Mouse (Mus musculus) CH12.LX (cell line): ENCODE data around the gene Angptl8. TPM values are rescaled to one million over a fixed set of nuclear protein-coding genes. Genes with fewer than 3 reads are reported as not detected.

ENCODE experiments used
- DNase-seq: peaks from one replicate; pipeline ENCODE4 v3.0.0-alpha.2; 2013; ENCODE audit errors: extremely low read depth
- H3K27ac ChIP-seq: 2 replicates; pipeline ENCODE4 v1.5.1; 2012; ENCODE audit warnings: low read depth, mild to moderate bottlenecking, control low read depth, moderate library complexity; ENCODE audit not compliant: insufficient read depth
- H3K27me3 ChIP-seq: replicated peaks from 2 replicates; pipeline ENCODE3; 2012; ENCODE audit warnings: inconsistent platforms
- H3K36me3 ChIP-seq, 2 experiments: replicated peaks in 1 of 2; 2 replicates each; pipeline versions ENCODE3 to v1.6.1; 2012; ENCODE audit warnings: inconsistent platforms in 1 of 2, low read length in 1 of 2, mild to moderate bottlenecking in 1 of 2, mixed read lengths in 1 of 2, moderate library complexity in 1 of 2; ENCODE audit not compliant: control insufficient read depth in 1 of 2, insufficient read depth in 1 of 2
- H3K4me1 ChIP-seq, 2 experiments: 2 replicates each; pipeline ENCODE4 v1.6.1; 2012; ENCODE audit warnings: inconsistent platforms in 1 of 2, moderate library complexity in 1 of 2; ENCODE audit not compliant: insufficient read depth in 2 of 2, control insufficient read depth in 1 of 2
- H3K4me2 ChIP-seq: 2 replicates; pipeline ENCODE4 v1.6.1; 2012; ENCODE audit warnings: low read depth, mild to moderate bottlenecking, control low read depth; ENCODE audit not compliant: poor library complexity, insufficient read depth, severe bottlenecking
- H3K4me3 ChIP-seq, 3 experiments: fragments of 150-350 bp in 1 of 3; sonication (generic) in 1 of 3; replicated peaks in 1 of 3; 2 replicates each; pipeline versions ENCODE3 to v1.5.1; 2011 to 2012; ENCODE audit warnings: low read depth in 2 of 3, low read length in 2 of 3, mild to moderate bottlenecking in 2 of 3, moderate library complexity in 2 of 3, control low read depth in 1 of 3, improper control_type of control experiment in 1 of 3, inconsistent platforms in 1 of 3, mixed read lengths in 1 of 3; ENCODE audit not compliant: poor library complexity in 1 of 3
- H3K79me2 ChIP-seq: replicated peaks from 2 replicates; pipeline ENCODE4 v1.6.1; 2012; ENCODE audit warnings: mild to moderate bottlenecking, moderate library complexity; ENCODE audit not compliant: control insufficient read depth, poor library complexity, insufficient read depth, severe bottlenecking; ENCODE audit errors: extremely low read depth
- H3K9ac ChIP-seq: 2 replicates; pipeline ENCODE4 v1.6.1; 2012; ENCODE audit warnings: low read depth, mild to moderate bottlenecking, control low read depth, moderate library complexity; ENCODE audit not compliant: insufficient read depth
- H3K9me3 ChIP-seq: replicated peaks from 2 replicates; pipeline ENCODE3; 2012; ENCODE audit warnings: low read length, inconsistent platforms, mixed read lengths
- CHD1 ChIP-seq: IDR thresholded peaks from 2 replicates; pipeline ENCODE4 v1.6.1; 2012; ENCODE audit warnings: low read depth, low read length, improper control_type of control experiment, inconsistent platforms
- EP300 ChIP-seq: IDR thresholded peaks from 2 replicates; pipeline ENCODE4 v1.6.1; 2011; ENCODE audit warnings: low read length, improper control_type of control experiment
- ETS1 ChIP-seq: conservative IDR thresholded peaks from 2 replicates; pipeline ENCODE4 v1.6.1; 2012; ENCODE audit warnings: low read depth, mild to moderate bottlenecking, inconsistent platforms, low read length, improper control_type of control experiment, moderate library complexity
- GABPA ChIP-seq: IDR thresholded peaks from 2 replicates; pipeline ENCODE4 v1.6.1; 2012; ENCODE audit warnings: low read depth, low read length, improper control_type of control experiment, inconsistent platforms; ENCODE audit not compliant: insufficient replicate concordance
- HCFC1 ChIP-seq: IDR thresholded peaks from 2 replicates; pipeline ENCODE4 v1.6.1; 2012; ENCODE audit warnings: low read depth, mild to moderate bottlenecking, inconsistent platforms, low read length, improper control_type of control experiment
- IRF4 ChIP-seq: IDR thresholded peaks from 2 replicates; pipeline ENCODE4 v1.6.1; 2014; ENCODE audit warnings: low read depth, mild to moderate bottlenecking, inconsistent platforms, low read length, improper control_type of control experiment
- JUND ChIP-seq: conservative IDR thresholded peaks from 2 replicates; pipeline ENCODE4 v1.6.1; 2011; ENCODE audit warnings: low read depth, low read length, improper control_type of control experiment
- MAFK ChIP-seq: IDR thresholded peaks from 2 replicates; pipeline ENCODE4 v1.6.1; 2011; ENCODE audit warnings: low read length, improper control_type of control experiment; ENCODE audit not compliant: insufficient replicate concordance
- MAZ ChIP-seq: IDR thresholded peaks from 2 replicates; pipeline ENCODE4 v1.6.1; 2012; ENCODE audit warnings: low read depth, mild to moderate bottlenecking, inconsistent platforms, low read length, improper control_type of control experiment, moderate library complexity
- MXI1 ChIP-seq: IDR thresholded peaks from 2 replicates; pipeline ENCODE4 v1.6.1; 2011; ENCODE audit warnings: mild to moderate bottlenecking, low read depth, low read length, improper control_type of control experiment
- MYC ChIP-seq: IDR thresholded peaks from 2 replicates; pipeline ENCODE4 v1.6.1; 2011; ENCODE audit warnings: low read depth, mild to moderate bottlenecking, improper control_type of control experiment, low read length
- NRF1 ChIP-seq: IDR thresholded peaks from 2 replicates; pipeline ENCODE4 v1.6.1; 2014; ENCODE audit warnings: low read depth, mild to moderate bottlenecking, inconsistent platforms, low read length, improper control_type of control experiment, moderate library complexity
- PAX5 ChIP-seq: IDR thresholded peaks from 2 replicates; pipeline ENCODE4 v1.6.1; 2012; ENCODE audit warnings: low read length, inconsistent platforms, mixed read lengths
- POLR2A ChIP-seq: IDR thresholded peaks from 2 replicates; pipeline ENCODE4 v1.6.1; 2011; ENCODE audit warnings: low read depth, mild to moderate bottlenecking, improper control_type of control experiment, low read length
- POLR2AphosphoS2 ChIP-seq: IDR thresholded peaks from 2 replicates; pipeline ENCODE4 v1.6.1; 2011; ENCODE audit warnings: low read depth, low read length, improper control_type of control experiment
- RAD21 ChIP-seq: IDR thresholded peaks from 2 replicates; pipeline ENCODE4 v1.6.1; 2011; ENCODE audit warnings: low read depth, mild to moderate bottlenecking, low read length, improper control_type of control experiment, moderate library complexity
- SIN3A ChIP-seq: IDR thresholded peaks from 2 replicates; pipeline ENCODE4 v1.6.1; 2012; ENCODE audit warnings: low read length, improper control_type of control experiment, inconsistent platforms
- SMC3 ChIP-seq: IDR thresholded peaks from 2 replicates; pipeline ENCODE4 v1.6.1; 2011; ENCODE audit warnings: low read depth, low read length, improper control_type of control experiment
- TBP ChIP-seq: conservative IDR thresholded peaks from 2 replicates; pipeline ENCODE4 v1.6.1; 2011; ENCODE audit warnings: low read depth, low read length, improper control_type of control experiment
- UBTF ChIP-seq: IDR thresholded peaks from 2 replicates; pipeline ENCODE4 v1.6.1; 2012; ENCODE audit warnings: low read depth, mild to moderate bottlenecking, inconsistent platforms, low read length, improper control_type of control experiment, moderate library complexity
- USF1 ChIP-seq: IDR thresholded peaks from 2 replicates; pipeline ENCODE4 v1.6.1; 2014; ENCODE audit warnings: low read depth, mild to moderate bottlenecking, inconsistent platforms, low read length, improper control_type of control experiment
- ZC3H11A ChIP-seq: IDR thresholded peaks from 2 replicates; pipeline ENCODE4 v1.6.1; 2012; ENCODE audit warnings: low read depth, mild to moderate bottlenecking, inconsistent platforms, low read length, improper control_type of control experiment
- ZKSCAN1 ChIP-seq: IDR thresholded peaks from 2 replicates; pipeline ENCODE4 v1.6.1; 2012; ENCODE audit warnings: low read depth, inconsistent platforms, low read length, improper control_type of control experiment, borderline replicate concordance
- ZMIZ1 ChIP-seq: IDR thresholded peaks from 2 replicates; pipeline ENCODE4 v1.6.1; 2012; ENCODE audit warnings: low read depth, mild to moderate bottlenecking, inconsistent platforms, low read length, improper control_type of control experiment
- dilution Hi-C: fragments of 300-500 bp; cut with MboI; formaldehyde crosslinking; loops from 2 replicates; pipeline ENCODE4 v1.14.3; 2020; ENCODE audit warnings: low sequenced_read_pairs; ENCODE audit not compliant: extremely low pct_unique_long_range_greater_than_20kb, extremely low pct_ligation_motif_present
- in situ Hi-C: fragments of 300-500 bp; cut with MboI; formaldehyde crosslinking; loops from 3 replicates; pipeline ENCODE4 v1.14.3; 2019; ENCODE audit warnings: low sequenced_read_pairs, low pct_ligation_motif_present, low pct_unique_long_range_greater_than_20kb, mixed read lengths
- polyA plus RNA-seq: library from polyadenylated mRNA; unstranded; fragments of >175 nt; gene quantifications from 2 replicates; pipeline ENCODE4 v1.2.1, GENCODE M21; 2012; ENCODE audit warnings: low read depth; ENCODE audit not compliant: insufficient read length
- total RNA-seq, 2 experiments: library from RNA; depleted of rRNA; stranded (reverse); fragments of 300-350 nt in 1 of 2; fragments of >200 nt in 1 of 2; gene quantifications; 2 replicates each; pipeline ENCODE4 v1.2.3; 2012 to 2014

Gene Angptl8
- total and polyA plus RNA-seq, 3 experiments = not detected

GRCm38 (mm10) chr9:21846755-21847341 lies 11.5 kb downstream of the Angptl8 start:
- Histone ChIP-seq H3K27ac (no peak overlapping the region), H3K4me3 (no peak overlapping the region), H3K9ac (no peak overlapping the region), H3K27me3 (peaks cover 6% of the 10 kb centered on the region), H3K9me3 (no peaks in the 10 kb centered on the region), H3K79me2 (no peaks in the 10 kb centered on the region), H3K36me3 (peaks cover 0 to 34% of the 10 kb centered on the region in 2 experiments), H3K4me1 (peaks cover 0 to 13% of the 10 kb centered on the region in 2 experiments; a peak in 2 of 4 replicates), H3K4me2 (no peak overlapping the region)
- dilution Hi-C loops (no loop called here), in situ Hi-C loops (no loop called here)
- no peak for TF ChIP-seq POLR2A
- no peak for TF ChIP-seq CHD1
- TF ChIP-seq MAZ = no peak
- DNase-seq = no peak

GRCm38 (mm10) chr9:21847425-21847824 lies 12.1 kb downstream of the Angptl8 start:
- Histone ChIP-seq H3K9me3 (no peaks in the 10 kb centered on the region), H3K27ac (no peak overlapping the region), H3K36me3 (peaks cover 0 to 29% of the 10 kb centered on the region in 2 experiments), H3K4me3 (no peak overlapping the region), H3K4me1 (peaks cover 0 to 17% of the 10 kb centered on the region in 2 experiments; a peak in 2 of 4 replicates)
- dilution Hi-C loops = no loop called here
- TF ChIP-seq GABPA = no peak
- TF ChIP-seq USF1 = no peak
- no peak for TF ChIP-seq POLR2A
- no peak for TF ChIP-seq RAD21
- TF ChIP-seq ZC3H11A = no peak
- TF ChIP-seq MYC = no peak
- no peak for TF ChIP-seq IRF4
- TF ChIP-seq HCFC1 = no peak
- TF ChIP-seq SIN3A = no peak
- TF ChIP-seq ETS1 = no peak
- TF ChIP-seq, all 38 proteins: peak for 0
- no peaks in the 10 kb centered on the region for H3K79me2 ChIP-seq
- H3K9ac ChIP-seq = no peak overlapping the region
- peaks cover 9% of the 10 kb centered on the region for H3K27me3 ChIP-seq
- no peak for DNase-seq
- no peak overlapping the region for H3K4me2 ChIP-seq
- in situ Hi-C loops = no loop called here

- Histone ChIP-seq H3K4me3 (no peak overlapping the region), H3K9ac (no peak overlapping the region), H3K4me2 (no peak overlapping the region), H3K27ac (no peak overlapping the region), H3K27me3 (peaks cover 9% of the 10 kb centered on the region), H3K36me3 (peaks cover 0 to 25% of the 10 kb centered on the region in 2 experiments), H3K79me2 (no peaks in the 10 kb centered on the region), H3K9me3 (no peaks in the 10 kb centered on the region), H3K4me1 (peaks cover 2 to 19% of the 10 kb centered on the region in 2 experiments)
- in situ Hi-C loops = no loop called here
- TF ChIP-seq ETS1 = no peak
- TF ChIP-seq POLR2AphosphoS2 = no peak
- no peak for TF ChIP-seq JUND
- TF ChIP-seq ZC3H11A = no peak
- TF ChIP-seq MXI1 = no peak
- TF ChIP-seq MAFK = no peak
- TF ChIP-seq PAX5 = no peak
- TF ChIP-seq ZMIZ1 = no peak
- TF ChIP-seq SMC3 = no peak
- TF ChIP-seq EP300 = no peak
- TF ChIP-seq POLR2A = no peak
- no peak for TF ChIP-seq HCFC1
- TF ChIP-seq ZKSCAN1 = no peak
- no peak for TF ChIP-seq UBTF
- no peak for TF ChIP-seq TBP
- TF ChIP-seq NRF1 = no peak
- no peak for DNase-seq
- dilution Hi-C loops = no loop called here
Measured at GRCm38 (mm10) chr9:21847926-21848325, 12.6 kb downstream of the Angptl8 start.
